Comparison of ENCODE assay signal across 31 mouse cellular contexts in the genomic region with DNA sequence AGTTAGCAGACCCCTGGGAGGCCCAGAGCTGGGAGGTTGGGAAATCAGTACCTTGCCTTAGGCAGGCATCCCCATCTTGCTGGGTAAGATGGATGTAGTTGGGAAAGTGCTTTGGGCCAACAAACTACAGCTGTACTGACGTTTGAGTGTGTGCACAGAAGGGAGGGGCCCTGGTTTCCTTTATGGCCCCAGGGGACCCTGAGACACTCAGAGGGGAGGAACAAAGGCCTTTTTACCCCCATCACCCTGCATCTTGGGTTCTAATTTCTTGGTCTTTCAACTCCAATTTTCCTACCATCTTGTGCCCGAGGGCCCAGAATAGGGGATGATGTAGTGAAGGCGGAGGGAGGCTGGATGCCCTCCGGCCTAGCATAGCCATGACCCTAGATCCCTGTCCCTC. TPM values are rescaled to one million over a fixed set of nuclear protein-coding genes. Genes with fewer than 3 reads are reported as not detected.
A peak's percentile ranks its signal among the peaks of the same experiment; 100 is the strongest.
DNase-seq lines count a peak whose midpoint lies in the region; ATAC-seq and TF ChIP-seq lines count a peak whose summit lies in the region.
"Had no signal": no experiment of that assay in that cellular context is flagged by ENCODE, and none has a peak within 500 bp of the region (broad histone marks: within the 10 kb centered on the region; RNA-seq: fewer than 3 reads in every experiment).

No protein-coding gene starts in this region.

- H3K4me3 ChIP-seq in heart, embryonic 12.5 days: no peak overlapping the region
- H3K4me3 ChIP-seq in liver, embryonic 15.5 days (replicated peaks): no peak overlapping the region
- no peak overlapping the region for H3K4me3 ChIP-seq in left cerebral cortex, adult 2 months
- H3K4me3 ChIP-seq: embryonic facial prominence, embryonic 12.5 days; layer of hippocampus, adult 2 months; limb, embryonic 10.5 days; limb, embryonic 15.5 days; midbrain, embryonic 15.5 days; stomach, embryonic 15.5 days had no signal

- H3K4me1 ChIP-seq in heart, embryonic 12.5 days (replicated peaks): no peaks in the 10 kb centered on the region
- peaks cover 38% of the 10 kb centered on the region for H3K4me1 ChIP-seq in liver, embryonic 15.5 days (replicated peaks)

- H3K9ac ChIP-seq in heart, embryonic 12.5 days: no peak overlapping the region
- no peak overlapping the region for H3K9ac ChIP-seq in liver, embryonic 15.5 days
- H3K9ac ChIP-seq: embryonic facial prominence, embryonic 12.5 days; hindbrain, embryonic 14.5 days; limb, embryonic 15.5 days; lung, embryonic 14.5 days; midbrain, embryonic 15.5 days; stomach, embryonic 15.5 days had no signal

- H3K9me3 ChIP-seq in heart, embryonic 12.5 days (replicated peaks): no peaks in the 10 kb centered on the region
- H3K9me3 ChIP-seq in liver, embryonic 15.5 days (replicated peaks): no peaks in the 10 kb centered on the region
- H3K9me3 ChIP-seq: embryonic facial prominence, embryonic 12.5 days; limb, embryonic 10.5 days; limb, embryonic 15.5 days; midbrain, embryonic 15.5 days; stomach, embryonic 15.5 days had no signal

- H3K36me3 ChIP-seq in heart, embryonic 12.5 days: no peaks in the 10 kb centered on the region
- no peaks in the 10 kb centered on the region for H3K36me3 ChIP-seq in liver, embryonic 15.5 days (replicated peaks)
- H3K36me3 ChIP-seq: embryonic facial prominence, embryonic 12.5 days; limb, embryonic 10.5 days; limb, embryonic 15.5 days; midbrain, embryonic 15.5 days; stomach, embryonic 15.5 days had no signal

- WGBS in heart, embryonic 12.5 days: 81% methylated on average over 4 of the region's 4 CpGs
- WGBS in liver, embryonic 15.5 days (ENCODE audit: insufficient replicate concordance): 68% methylated on average over 4 of the region's 4 CpGs

- H3K4me2 ChIP-seq in heart, embryonic 12.5 days: no peak overlapping the region
- no peak overlapping the region for H3K4me2 ChIP-seq in liver, embryonic 15.5 days
- H3K4me2 ChIP-seq: embryonic facial prominence, embryonic 12.5 days; heart, embryonic 11.5 days; hindbrain, embryonic 14.5 days; limb, embryonic 15.5 days; lung, embryonic 14.5 days; midbrain, embryonic 15.5 days; stomach, embryonic 15.5 days had no signal

- intact Hi-C loops in left cerebral cortex, adult 2 months (cut with DNase I): loop anchor here (5.0 to 10.0 kb wide), 2 partner anchors 309 to 391 kb away; a partner anchor contains a TSS

- no peak for TF ChIP-seq CTCF in left cerebral cortex, adult 2 months (IDR thresholded peaks at IDR 0.05)

- no peak for ATAC-seq in heart, embryonic 12.5 days (ENCODE audit: insufficient number of reproducible peaks, low FRiP score)
- ATAC-seq in liver, embryonic 15.5 days (ENCODE audit: insufficient read depth): no peak
- ATAC-seq in neutrophil, adult 5-6 weeks (ENCODE audit: extremely low read depth, insufficient number of reproducible peaks, low FRiP score, poor library complexity, severe bottlenecking): peak; percentile 54
- ATAC-seq: forebrain, embryonic 14.5 days; midbrain, embryonic 15.5 days had no signal

- peak; percentile 73 for DNase-seq in heart, adult 11 months
- DNase-seq in liver: no peak
- peak; percentile 29 for DNase-seq in A20 (ENCODE audit: low read depth, low spot score)
- DNase-seq in left cerebral cortex, adult 2 months (ENCODE audit: extremely low spot score in 1 of 2, low spot score in 2 of 2): no peak
- DNase-seq: adrenal gland, postnatal 14 days; cerebellum, adult 11 months; cerebellum, adult 9-10 months; cerebellum, postnatal 36 days; gastrocnemius, postnatal 14 days; kidney, adult 18-20 months; kidney, postnatal 36 days; lung, embryonic 14.5 days; lung, postnatal 14 days; thymus, postnatal 14 days had no signal

- no peaks in the 10 kb centered on the region for H3K27me3 ChIP-seq in heart, embryonic 12.5 days (replicated peaks)
- H3K27me3 ChIP-seq in liver, embryonic 15.5 days: 0 out of 2 replicates have a peak, but pooled peaks cover 10% of the 10 kb centered on the region
- H3K27me3 ChIP-seq: embryonic facial prominence, embryonic 12.5 days; limb, embryonic 15.5 days; midbrain, embryonic 15.5 days; stomach, embryonic 15.5 days had no signal

- no peak overlapping the region for H3K27ac ChIP-seq in heart, embryonic 12.5 days (ENCODE audit: poor library complexity, severe bottlenecking)
- peak overlapping the region; percentile 21; the same call in 1 of the 2 replicates for H3K27ac ChIP-seq in liver, embryonic 15.5 days (replicated peaks)
- H3K27ac ChIP-seq in left cerebral cortex, adult 2 months: no peak overlapping the region
- H3K27ac ChIP-seq: embryonic facial prominence, embryonic 12.5 days; hindbrain, embryonic 14.5 days; layer of hippocampus, adult 2 months; limb, embryonic 10.5 days; limb, embryonic 15.5 days; midbrain, embryonic 15.5 days; stomach, embryonic 15.5 days had no signal

RNA-seq across cellular contexts. Expression of a gene that starts 41.0 kb away (rescaled TPM):
- polyA plus RNA-seq in heart, embryonic 12.5 days (2016; fragmentation: Nextera tagmentation; extraction: Ambion mirVana): 47.3 and 51.6 TPM in 2 replicates
- 25.9 and 26.7 TPM in 2 replicates for polyA plus RNA-seq in liver, embryonic 15.5 days (2015; fragmentation: Nextera tagmentation; extraction: Ambion mirVana)
- 0.47 and 0.98 TPM in 2 replicates for total RNA-seq in neutrophil, adult 5-6 weeks (2017)
- total RNA-seq in left cerebral cortex, adult 2 months (2021): under 1 TPM; 0.59 to 0.63 TPM

RNA-seq across cellular contexts. Expression of a gene that starts 53.8 kb away (rescaled TPM):
- not detected in 2 replicates for polyA plus RNA-seq in heart, embryonic 12.5 days (2016; fragmentation: Nextera tagmentation; extraction: Ambion mirVana)
- 3.4 and 4.3 TPM in 2 replicates for polyA plus RNA-seq in liver, embryonic 15.5 days (2015; fragmentation: Nextera tagmentation; extraction: Ambion mirVana)
- 0.98 and 1.9 TPM in 2 replicates for total RNA-seq in neutrophil, adult 5-6 weeks (2017)
- under 1 TPM; 0.44 to 0.50 TPM for total RNA-seq in left cerebral cortex, adult 2 months (2021)
- total RNA-seq: gastrocnemius, postnatal 14 days; granulocyte monocyte progenitor cell, adult 5-6 weeks; hematopoietic stem cell, adult 5-6 weeks had no signal
- polyA plus RNA-seq: kidney, embryonic 16.5 days; limb, embryonic 10.5 days; lung, embryonic 14.5 days; neural tube, embryonic 11.5 days; urinary bladder, adult 2 months had no signal

RNA-seq across cellular contexts. Expression of a gene that starts 57.4 kb away (rescaled TPM):
- polyA plus RNA-seq in heart, embryonic 12.5 days (2016; fragmentation: Nextera tagmentation; extraction: Ambion mirVana): 45.8 and 47.5 TPM in 2 replicates
- 42.8 and 48.3 TPM in 2 replicates for polyA plus RNA-seq in liver, embryonic 15.5 days (2015; fragmentation: Nextera tagmentation; extraction: Ambion mirVana)
- total RNA-seq in neutrophil, adult 5-6 weeks (2017): 161 and 196 TPM in 2 replicates
- 100 to 1,000 TPM; 161 to 164 TPM for total RNA-seq in left cerebral cortex, adult 2 months (2021)

Comparison
In these comparisons a context has a peak if more than half of its experiments do, and no peak if none do; other contexts are left out.
1. DNase-seq: peak in heart, adult 11 months (single experiment) and A20 (single experiment); none in liver (single experiment) and left cerebral cortex, adult 2 months (0 of 2).